Mouse (Mus musculus) intestine, embryonic 15.5 days (tissue): ENCODE results near the gene Kif22. TPM values are rescaled to one million over a fixed set of nuclear protein-coding genes. Genes with fewer than 3 reads are reported as not detected.

ENCODE experiments used
- ATAC-seq: fragments of 200-750 bp; cut with Nextera tagmentation; 2 replicates; pipeline ENCODE4 v1.8.0; 2017; ENCODE audit warnings: moderate TSS enrichment, moderate library complexity
- H3K27ac ChIP-seq: fragments of 300-500 bp; sonication (generic); 2 replicates; pipeline ENCODE4 v1.5.1; 2015; ENCODE audit warnings: mild to moderate bottlenecking, inconsistent platforms
- H3K27me3 ChIP-seq: fragments of 300-500 bp; sonication (generic); replicated peaks from 2 replicates; pipeline ENCODE4 v1.6.1; 2015; ENCODE audit warnings: inconsistent platforms
- H3K36me3 ChIP-seq: fragments of 300-500 bp; sonication (generic); 2 replicates; pipeline ENCODE4 v1.6.1; 2015; ENCODE audit warnings: inconsistent platforms
- H3K4me1 ChIP-seq: fragments of 300-500 bp; sonication (generic); replicated peaks from 2 replicates; pipeline ENCODE4 v1.6.1; 2015; ENCODE audit warnings: inconsistent platforms
- H3K4me2 ChIP-seq: fragments of 300-500 bp; sonication (generic); replicated peaks from 2 replicates; pipeline ENCODE4 v1.6.1; 2015; ENCODE audit warnings: mild to moderate bottlenecking, inconsistent platforms
- H3K4me3 ChIP-seq: fragments of 300-500 bp; sonication (generic); replicated peaks from 2 replicates; pipeline ENCODE4 v1.5.1; 2015; ENCODE audit warnings: inconsistent platforms
- H3K9ac ChIP-seq: fragments of 300-500 bp; sonication (generic); 2 replicates; pipeline ENCODE4 v1.6.1; 2015; ENCODE audit warnings: inconsistent platforms
- H3K9me3 ChIP-seq: fragments of 300-500 bp; sonication (generic); 2 replicates; pipeline ENCODE4 v1.6.1; 2016; ENCODE audit warnings: inconsistent platforms
- WGBS: fragments of 180-500 bp; shearing (Covaris S2); methylation state at CpG from one replicate; pipeline ENCODE4 v1.1.7; 2015; 5-methylcytosine and 5-hydroxymethylcytosine counted together
- polyA plus RNA-seq: library from polyadenylated mRNA; unstranded; fragments of >200 nt; fragmentation: Nextera tagmentation; extraction: Ambion mirVana; gene quantifications from 2 replicates; pipeline ENCODE4 v1.2.1, GENCODE M21; 2015

Gene Kif22
- polyA plus RNA-seq, 1 experiment from 2014 or later = 107 TPM

GRCm38 (mm10) chr7:127020901-127021562 lies 21.2 kb downstream of the Kif22 start, which contains the start of the genes Gm42742 and Prrt2:
TSS of gene Gm42742 (minus strand) at chr7:127021097.
TSS of gene Prrt2 (minus strand) at chr7:127021211.
- peak within 1 kb of the TSS; percentile 77 for H3K27ac ChIP-seq
- no peaks in the 10 kb centered on the region for H3K9me3 ChIP-seq
- H3K4me1 ChIP-seq = peaks cover 76% of the 10 kb centered on the region
- 2% methylated on average over 36 of the region's 37 CpGs for WGBS
- peak within 1 kb of the TSS; percentile 87 for H3K4me2 ChIP-seq
- H3K36me3 ChIP-seq = peaks cover 18% of the 10 kb centered on the region
- H3K27me3 ChIP-seq = no peaks in the 10 kb centered on the region
- peak within 1 kb of the TSS; percentile 58 for H3K9ac ChIP-seq
- H3K4me3 ChIP-seq = peak within 1 kb of the TSS; percentile 50
- ATAC-seq = no peak

GRCm38 (mm10) chr7:127020491-127020890 lies 21.8 kb downstream of the Kif22 start:
- Histone ChIP-seq H3K9me3 (no peaks in the 10 kb centered on the region), H3K4me3 (peak overlapping the region; percentile 50), H3K4me2 (peak overlapping the region; percentile 87), H3K36me3 (peaks cover 18% of the 10 kb centered on the region), H3K27me3 (no peaks in the 10 kb centered on the region), H3K4me1 (peaks cover 81% of the 10 kb centered on the region), H3K9ac (peak overlapping the region; percentile 58), H3K27ac (peak overlapping the region; percentile 77; the same call in 1 of the 2 replicates)
- no peak for ATAC-seq
- 32% methylated on average over 5 of the region's 5 CpGs for WGBS

- Histone ChIP-seq H3K9ac (peak overlapping the region; percentile 58), H3K27ac (0 out of 2 replicates have a peak overlapping the region, but pooled peaks have one; percentile 77), H3K4me3 (peak overlapping the region; percentile 50), H3K9me3 (no peaks in the 10 kb centered on the region), H3K4me1 (peaks cover 84% of the 10 kb centered on the region), H3K36me3 (peaks cover 22% of the 10 kb centered on the region), H3K4me2 (peak overlapping the region; percentile 87), H3K27me3 (no peaks in the 10 kb centered on the region)
- no peak for ATAC-seq
- 48% methylated on average over 3 of the region's 3 CpGs for WGBS
Observed at GRCm38 (mm10) chr7:127020031-127020430, 22.2 kb downstream of the Kif22 start.

GRCm38 (mm10) chr7:127019306-127019960 lies 22.8 kb downstream of the Kif22 start:
- Histone ChIP-seq H3K4me2 (peak overlapping the region; percentile 87), H3K27ac (0 out of 2 replicates have a peak overlapping the region, but pooled peaks have one; percentile 77), H3K36me3 (peaks cover 23% of the 10 kb centered on the region), H3K4me1 (peaks cover 83% of the 10 kb centered on the region), H3K27me3 (no peaks in the 10 kb centered on the region), H3K9ac (peak overlapping the region; percentile 58), H3K9me3 (no peaks in the 10 kb centered on the region), H3K4me3 (peak overlapping the region; percentile 50; the same call in 1 of the 2 replicates)
- WGBS = 81% methylated on average over 14 of the region's 14 CpGs
- no peak for ATAC-seq

GRCm38 (mm10) chr7:127018416-127019305 lies 23.6 kb downstream of the Kif22 start:
- Histone ChIP-seq H3K4me1 (peaks cover 77% of the 10 kb centered on the region), H3K4me3 (no peak overlapping the region), H3K9ac (peak overlapping the region; percentile 58)

GRCm38 (mm10) chr7:127017950-127018345 lies 24.3 kb downstream of the Kif22 start:
- H3K27me3 ChIP-seq = no peaks in the 10 kb centered on the region
- peaks cover 11% of the 10 kb centered on the region; the same call in 1 of the 2 replicates for H3K36me3 ChIP-seq
- peak overlapping the region; percentile 87 for H3K4me2 ChIP-seq
- 0 out of 2 replicates have a peak overlapping the region, but pooled peaks have one; percentile 1 for H3K4me3 ChIP-seq
- H3K9me3 ChIP-seq = no peaks in the 10 kb centered on the region
- H3K9ac ChIP-seq = peak overlapping the region; percentile 23
- 41% methylated on average over 6 of the region's 6 CpGs for WGBS
- H3K4me1 ChIP-seq = peaks cover 74% of the 10 kb centered on the region
- no peak for ATAC-seq
- peak overlapping the region; percentile 98 for H3K27ac ChIP-seq

More at GRCm38 (mm10) chr7:127018416-127019305, 23.6 kb downstream of the Kif22 start:
- ATAC-seq = no peak
- peak overlapping the region; percentile 98 for H3K27ac ChIP-seq
- H3K4me2 ChIP-seq = peak overlapping the region; percentile 87
- peaks cover 17% of the 10 kb centered on the region for H3K36me3 ChIP-seq
- whole genome bisulfite sequencing = 70% methylated on average over 15 of the region's 15 CpGs
- no peaks in the 10 kb centered on the region for H3K9me3 ChIP-seq
- no peaks in the 10 kb centered on the region for H3K27me3 ChIP-seq

GRCm38 (mm10) chr7:127016971-127017949 lies 25.0 kb downstream of the Kif22 start, which contains the start of gene Pagr1a:
TSS of gene Pagr1a (minus strand) at chr7:127017352.
- peak within 1 kb of the TSS; percentile 98 for H3K27ac ChIP-seq
- no peaks in the 10 kb centered on the region for H3K27me3 ChIP-seq
- ATAC-seq = peak; percentile 83
- 2% methylated on average over 39 of the region's 39 CpGs for WGBS
- peak within 1 kb of the TSS; percentile 68 for H3K4me3 ChIP-seq
- no peaks in the 10 kb centered on the region for H3K9me3 ChIP-seq
- H3K36me3 ChIP-seq = peaks cover 9% of the 10 kb centered on the region; the same call in 1 of the 2 replicates
- peak within 1 kb of the TSS; percentile 87 for H3K9ac ChIP-seq
- peak within 1 kb of the TSS; percentile 87 for H3K4me2 ChIP-seq
- peaks cover 68% of the 10 kb centered on the region for H3K4me1 ChIP-seq

- under 1% methylated on average over 22 of the region's 22 CpGs for WGBS
Observed at GRCm38 (mm10) chr7:127016486-127016938, 25.8 kb downstream of the Kif22 start.

GRCm38 (mm10) chr7:127016481-127016485 lies 26.0 kb downstream of the Kif22 start, which contains the start of gene Pagr1b:
TSS of gene Pagr1b (minus strand) at chr7:127016484.
- Histone ChIP-seq H3K9ac (peak within 1 kb of the TSS; percentile 87), H3K27me3 (no peaks in the 10 kb centered on the region), H3K4me2 (peak within 1 kb of the TSS; percentile 87), H3K9me3 (no peaks in the 10 kb centered on the region), H3K4me3 (peak within 1 kb of the TSS; percentile 68), H3K4me1 (peaks cover 58% of the 10 kb centered on the region), H3K36me3 (peaks cover 9% of the 10 kb centered on the region; the same call in 1 of the 2 replicates), H3K27ac (peak within 1 kb of the TSS; percentile 98)
- ATAC-seq = no peak

More at GRCm38 (mm10) chr7:127016486-127016938, 25.8 kb downstream of the Kif22 start:
- Histone ChIP-seq H3K4me3 (peak overlapping the region; percentile 68), H3K9ac (peak overlapping the region; percentile 87), H3K4me1 (peaks cover 60% of the 10 kb centered on the region), H3K9me3 (no peaks in the 10 kb centered on the region), H3K4me2 (peak overlapping the region; percentile 87), H3K27ac (peak overlapping the region; percentile 98), H3K27me3 (no peaks in the 10 kb centered on the region), H3K36me3 (peaks cover 9% of the 10 kb centered on the region; the same call in 1 of the 2 replicates)
- ATAC-seq = peak; percentile 65

- 0% methylated on average over 10 of the region's 10 CpGs for whole genome bisulfite sequencing
Observed at GRCm38 (mm10) chr7:127016081-127016480, 26.2 kb downstream of the Kif22 start.

GRCm38 (mm10) chr7:127014993-127015392 lies 27.3 kb downstream of the Kif22 start:
- 94% methylated on average over 12 of the region's 12 CpGs for WGBS
- H3K4me3 ChIP-seq = no peak overlapping the region

More at GRCm38 (mm10) chr7:127016081-127016480, 26.2 kb downstream of the Kif22 start:
- Histone ChIP-seq H3K36me3 (peaks cover 9% of the 10 kb centered on the region; the same call in 1 of the 2 replicates), H3K4me2 (peak overlapping the region; percentile 87), H3K27ac (peak overlapping the region; percentile 98), H3K9ac (peak overlapping the region; percentile 87), H3K4me3 (peak overlapping the region; percentile 68), H3K4me1 (peaks cover 56% of the 10 kb centered on the region), H3K27me3 (no peaks in the 10 kb centered on the region), H3K9me3 (no peaks in the 10 kb centered on the region)
- ATAC-seq = peak; percentile 44

More at GRCm38 (mm10) chr7:127014993-127015392, 27.3 kb downstream of the Kif22 start:
- Histone ChIP-seq H3K27ac (no peak overlapping the region), H3K4me2 (peak overlapping the region; percentile 87), H3K36me3 (peaks cover 9% of the 10 kb centered on the region; the same call in 1 of the 2 replicates), H3K9ac (0 out of 2 replicates have a peak overlapping the region, but pooled peaks have one; percentile 3), H3K27me3 (no peaks in the 10 kb centered on the region), H3K4me1 (peaks cover 45% of the 10 kb centered on the region), H3K9me3 (no peaks in the 10 kb centered on the region)
- no peak for ATAC-seq
